Mouse (Mus musculus) heart, adult 2 months (tissue): ENCODE results near the gene Samd4b.

ENCODE experiments used
- CTCF ChIP-seq: fragments of 200-600 bp; IDR thresholded peaks from 2 replicates; pipeline ENCODE4 v1.8.1; 2022; ENCODE audit warnings: antibody characterized with exemption, mild to moderate bottlenecking, moderate library complexity
- EP300 ChIP-seq: fragments of 200-500 bp; IDR thresholded peaks from 2 replicates; pipeline ENCODE4 v1.6.1; 2011; ENCODE audit warnings: low read depth, low read length, control low read depth; ENCODE audit not compliant: insufficient read depth

DNA sequence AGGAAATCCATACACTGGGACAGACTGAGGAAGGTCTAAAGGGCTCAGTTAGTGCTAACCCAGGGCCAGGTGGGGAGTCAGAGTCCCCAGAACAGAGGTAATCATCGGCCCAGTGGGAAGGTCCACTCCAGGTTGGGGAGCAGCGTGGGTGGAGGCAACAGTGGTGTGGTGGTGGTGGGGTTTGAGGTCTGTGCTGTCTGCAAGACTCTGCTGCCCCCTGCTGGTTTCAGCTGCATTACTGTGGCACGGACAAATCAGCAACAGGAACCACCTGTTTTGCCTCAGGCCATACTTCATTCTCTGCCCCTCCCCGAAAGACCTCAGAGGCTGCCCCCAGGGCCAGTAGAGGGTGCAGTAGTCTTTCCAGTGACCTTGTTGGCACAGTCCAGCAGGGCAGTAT lies 211.5 kb downstream of the Samd4b start:
- peak; percentile 82 for TF ChIP-seq CTCF
- peak; percentile 99 for TF ChIP-seq EP300
